Mouse (Mus musculus) urinary bladder, postnatal 10 days (tissue): Measurements from ENCODE around the gene H2al1m.
"Not testable (repeated sequence)": the region's sequence is repeated elsewhere in the genome, so short reads cannot be mapped to it uniquely, and the experiment has no call there.

Source experiments
- DNase-seq: peaks from one replicate; pipeline ENCODE4 v3.0.0; 2022; ENCODE audit warnings: low spot score

H2al1m gene

GRCm38 (mm10) chrX:9327954-9328353, 44.4 kb downstream of the H2al1m start:
- not testable (repeated sequence) for DNase-seq

- DNase-seq = not testable (repeated sequence)
These were observed 48.9 kb downstream of the H2al1m start for GRCm38 (mm10) chrX:9332366-9332962.

GRCm38 (mm10) chrX:9333035-9333434, 49.5 kb downstream of the H2al1m start:
- DNase-seq = not testable (repeated sequence)
